Mouse (Mus musculus) cerebellum, adult (tissue): ENCODE results near the gene Dab1.

Source experiments
- ATAC-seq: cut with Nextera tagmentation; 2 replicates; pipeline ENCODE4 v1.9.2; 2017; ENCODE audit warnings: mild to moderate bottlenecking, moderate library complexity, mixed read lengths; ENCODE audit not compliant: insufficient number of reproducible peaks, low FRiP score, low TSS enrichment

Gene Dab1

DNA sequence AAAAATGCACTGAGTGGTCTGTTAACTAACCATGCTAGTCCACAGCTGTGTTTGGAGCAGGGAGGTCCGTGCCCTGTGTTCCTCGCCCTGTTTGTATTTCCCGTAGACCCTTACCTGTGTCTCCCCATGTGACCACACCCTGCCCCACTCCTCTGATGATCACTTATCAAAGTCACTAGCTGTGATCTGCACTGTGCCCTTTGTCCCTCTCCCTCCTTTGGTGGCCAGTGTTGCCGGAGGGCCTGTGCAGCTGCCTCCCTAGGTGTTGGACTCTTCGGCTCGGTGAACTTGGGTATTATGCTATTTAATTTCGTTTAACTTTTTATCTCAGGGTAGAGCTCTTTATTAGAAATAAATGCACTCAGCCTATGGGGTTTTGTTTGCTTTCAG is 844.6 kb downstream of the Dab1 start:
- no peak for ATAC-seq

DNA sequence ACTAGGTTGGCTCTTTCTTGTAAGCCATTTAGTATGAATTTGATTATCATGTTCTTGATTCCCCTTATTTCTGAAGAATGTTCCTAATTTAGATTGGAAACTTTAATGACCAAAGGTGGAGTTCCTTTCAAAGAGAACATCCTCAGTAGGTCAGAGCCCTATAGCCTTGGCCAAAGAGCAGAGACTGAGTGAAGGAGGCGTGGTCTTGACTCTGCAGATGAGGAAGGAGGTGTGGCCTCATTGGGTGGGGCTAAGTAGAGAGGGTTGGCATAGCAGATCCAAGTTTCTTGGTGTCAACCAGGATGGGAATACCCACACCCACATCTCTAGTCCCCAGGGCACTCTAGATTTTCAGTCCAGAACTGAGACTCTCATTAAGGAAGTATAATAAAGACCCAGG is 846.4 kb downstream of the Dab1 start:
- ATAC-seq = no peak

DNA sequence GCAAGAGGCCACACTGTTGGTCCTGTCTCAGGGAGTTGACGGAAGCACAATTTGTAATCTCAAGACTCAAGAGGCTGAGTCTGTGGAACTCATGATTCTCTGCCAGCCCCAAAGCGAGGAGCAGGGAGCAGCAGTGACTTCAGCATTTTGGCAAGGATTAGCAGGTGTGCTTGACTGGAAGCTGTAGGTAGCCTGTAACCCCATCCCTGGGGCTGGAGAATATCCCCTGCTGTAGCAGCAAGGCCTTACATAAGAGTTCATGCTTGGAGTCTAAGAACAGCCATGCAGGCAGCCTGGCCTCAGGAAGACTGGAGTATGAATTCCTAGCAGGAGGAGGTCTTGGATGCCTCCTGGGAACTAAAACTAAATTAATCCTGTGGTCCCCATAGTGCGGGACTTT is 849.5 kb downstream of the Dab1 start:
- peak; percentile 59; the same call in 1 of the 2 replicates for ATAC-seq

DNA sequence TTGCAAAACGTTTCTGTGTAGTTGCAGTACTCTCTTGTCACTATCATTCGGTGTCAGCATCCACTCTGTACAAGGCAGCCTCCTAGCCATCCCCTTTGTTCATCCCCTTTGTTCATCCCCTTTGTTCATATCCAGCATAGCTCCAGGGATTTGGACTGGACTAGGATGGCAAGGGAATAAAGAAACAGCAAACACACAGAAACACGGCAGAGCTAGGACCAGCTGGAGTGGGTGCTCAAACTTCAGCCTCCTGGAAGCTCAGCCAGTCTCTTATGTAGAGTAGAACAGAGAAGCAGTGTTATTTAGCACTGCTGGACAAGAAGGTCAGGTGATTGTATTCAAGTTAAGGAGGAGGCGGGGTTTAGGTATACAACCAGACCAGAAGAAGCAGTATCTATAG is 853.8 kb downstream of the Dab1 start:
- ATAC-seq = no peak

DNA sequence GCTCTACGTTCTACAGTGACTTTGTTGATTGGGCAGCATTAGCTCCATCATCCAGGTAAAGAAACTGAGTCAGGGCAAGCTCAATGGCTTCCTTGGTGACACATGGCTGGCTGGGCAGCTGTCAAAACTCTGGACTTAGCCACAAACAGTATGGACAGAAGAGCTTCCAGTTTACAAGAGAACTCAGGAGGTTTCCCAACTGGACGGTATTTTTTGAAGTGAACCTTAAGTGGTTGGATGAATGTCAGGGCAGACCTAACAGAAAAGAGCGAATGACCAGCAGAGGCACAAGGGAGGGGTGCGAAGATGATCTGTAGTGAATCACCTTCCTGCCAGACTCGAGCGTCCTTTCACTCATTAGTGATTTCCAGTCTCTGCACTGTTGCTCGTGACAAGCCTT is 857.7 kb downstream of the Dab1 start:
- no peak for ATAC-seq

DNA sequence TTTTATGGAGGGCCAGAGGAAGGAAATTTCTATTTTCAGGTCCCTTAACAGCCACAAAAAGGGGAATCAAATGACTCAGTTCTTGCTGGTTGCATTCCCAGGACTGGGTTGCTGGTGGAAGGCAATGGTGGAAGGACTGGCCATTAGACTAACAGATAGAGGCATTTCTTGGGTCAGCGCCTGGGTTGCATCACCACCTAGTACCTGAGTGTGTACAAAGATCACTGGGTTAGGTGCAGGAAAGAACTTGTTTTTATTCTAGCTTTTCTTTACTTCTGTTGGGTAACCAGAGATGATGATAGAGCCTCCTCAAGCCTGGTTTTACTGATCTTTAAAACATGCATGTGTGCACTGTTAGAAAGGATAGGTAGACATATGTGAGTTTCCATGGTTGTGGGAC is 864.8 kb downstream of the Dab1 start:
- no peak for ATAC-seq

DNA sequence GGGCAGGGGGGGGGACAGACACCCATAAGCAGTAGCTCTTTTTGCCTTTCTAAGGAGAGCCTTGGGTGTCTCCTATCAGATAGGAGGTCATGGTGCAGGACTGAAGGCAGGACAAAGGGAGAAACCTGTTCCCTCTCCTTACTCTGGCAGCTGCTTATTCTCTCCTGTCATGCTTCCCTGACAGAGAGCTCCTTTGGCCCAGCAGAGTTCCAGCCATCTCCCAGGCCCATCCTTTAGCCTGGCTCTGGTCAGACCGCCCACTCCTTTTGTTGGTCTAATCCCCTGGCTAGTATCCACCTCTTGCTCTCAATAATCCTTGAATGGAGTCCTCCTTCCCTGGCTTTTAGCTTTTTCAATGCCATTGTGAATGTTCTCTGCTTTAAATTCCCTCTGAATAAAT is 878.1 kb downstream of the Dab1 start:
- ATAC-seq = 0 out of 2 replicates have a peak, but pooled peaks have one; percentile 21

DNA sequence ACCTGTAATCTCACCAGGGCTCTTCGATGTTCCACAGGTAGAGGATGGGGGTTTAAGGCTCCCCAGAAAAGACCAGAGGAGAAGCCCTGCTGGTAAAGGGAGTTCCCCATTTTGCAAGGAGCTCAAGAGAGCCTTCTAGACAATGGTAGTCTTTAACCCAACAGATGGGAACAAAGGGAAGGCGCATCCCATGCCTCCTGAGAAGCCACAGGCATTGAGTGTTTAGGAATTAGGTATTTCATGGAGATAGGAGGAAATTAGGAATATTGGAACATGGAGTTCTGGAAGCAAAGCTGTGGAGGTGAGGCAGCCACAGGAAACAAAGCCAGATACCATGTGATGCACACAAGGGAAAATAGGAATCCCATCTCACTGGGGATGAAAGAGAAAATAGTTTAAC is 881.0 kb downstream of the Dab1 start:
- ATAC-seq = no peak

DNA sequence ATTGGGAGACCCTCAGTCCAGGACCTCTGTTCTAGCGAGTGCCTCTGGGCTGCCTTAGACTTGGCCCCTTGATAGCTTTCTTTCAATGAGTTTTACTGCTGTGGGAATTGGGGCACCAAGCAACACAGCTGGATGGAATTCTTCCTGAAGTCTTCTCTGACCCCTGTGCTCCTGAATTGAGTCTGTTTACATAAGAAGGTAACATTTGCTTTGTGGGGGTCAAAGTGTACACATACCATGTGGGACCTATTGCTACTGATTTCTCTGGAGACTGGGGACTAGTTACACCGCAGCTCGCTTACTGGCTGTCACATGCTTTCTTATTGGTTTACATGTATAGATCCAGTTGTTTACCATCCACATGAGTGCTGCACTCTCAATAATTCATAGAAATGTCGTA is 881.5 kb downstream of the Dab1 start:
- ATAC-seq = no peak

DNA sequence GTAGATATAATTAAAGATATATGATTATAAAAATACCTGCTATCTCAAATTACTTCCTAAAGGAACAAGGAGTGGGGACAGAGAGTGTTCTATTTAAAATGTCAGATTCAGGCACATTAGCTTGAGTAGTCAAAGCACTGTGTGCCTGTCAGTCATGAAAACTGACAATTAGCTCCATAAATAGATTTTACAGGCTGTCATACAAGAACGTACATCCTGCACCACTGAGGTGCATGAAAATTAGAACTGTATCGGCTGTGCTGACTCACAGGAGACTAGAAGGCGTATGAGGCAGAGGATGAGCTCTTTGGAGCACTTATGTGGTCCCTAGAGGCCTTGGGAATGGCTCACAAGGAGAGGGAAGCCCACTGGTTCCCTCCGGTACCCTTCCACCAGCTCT is 882.1 kb downstream of the Dab1 start:
- no peak for ATAC-seq

DNA sequence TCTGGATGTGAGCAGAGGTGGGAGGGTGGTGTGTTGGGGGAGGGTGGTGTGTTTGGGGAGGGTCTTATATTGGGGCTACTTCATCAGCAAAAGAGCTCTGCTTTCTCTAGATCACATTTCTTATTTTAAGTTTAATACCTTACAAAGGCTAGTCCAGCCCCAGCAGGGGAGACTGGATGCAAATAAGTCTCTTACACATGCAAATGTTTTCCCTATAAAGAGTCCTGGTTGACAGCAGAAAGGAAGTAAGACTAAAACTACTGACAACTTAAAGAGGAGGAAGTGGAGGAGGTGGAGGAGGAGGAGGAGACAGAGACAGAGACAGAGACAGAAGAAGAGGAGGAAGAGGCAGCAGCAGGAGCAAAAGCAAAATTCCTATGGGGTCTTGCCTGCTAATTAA is 885.8 kb downstream of the Dab1 start:
- no peak for ATAC-seq

DNA sequence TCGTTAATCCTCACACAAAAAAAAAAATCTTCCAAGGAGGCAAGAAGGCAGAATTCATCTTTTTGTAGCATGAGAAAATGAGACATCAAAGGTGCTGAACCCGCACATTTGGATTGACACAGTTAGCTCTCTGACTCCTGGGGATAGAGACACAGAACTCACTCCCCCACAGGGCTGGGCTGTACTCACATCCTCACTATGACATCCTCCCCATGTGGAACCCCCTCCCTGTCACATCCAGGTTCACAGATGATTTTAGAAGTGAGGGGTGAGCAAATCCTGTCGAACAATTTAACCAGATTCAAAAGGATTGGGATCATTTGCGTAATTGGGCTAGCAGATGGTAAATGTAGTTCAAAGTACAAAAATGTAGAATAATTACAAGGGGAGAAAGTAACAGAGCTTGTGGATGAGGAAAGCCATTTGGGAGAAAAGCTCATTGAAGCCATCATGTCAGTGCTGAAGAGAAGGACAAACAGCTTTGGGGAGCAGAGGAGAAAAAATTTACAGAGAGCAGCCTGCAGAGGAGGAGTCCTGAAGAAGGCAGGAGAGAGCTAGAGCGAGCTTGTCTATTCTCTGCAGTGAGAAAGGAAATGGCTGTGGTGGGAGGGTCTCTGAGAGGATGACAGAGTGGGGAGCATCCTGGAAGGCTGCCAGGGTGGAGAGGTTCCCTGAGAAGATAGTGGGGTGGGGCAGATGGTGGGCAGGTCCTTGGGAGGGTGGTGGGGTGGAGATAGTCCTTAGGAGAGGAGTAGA is 890.2 kb downstream of the Dab1 start:
- ATAC-seq = 0 out of 2 replicates have a peak, but pooled peaks have one; percentile 31

DNA sequence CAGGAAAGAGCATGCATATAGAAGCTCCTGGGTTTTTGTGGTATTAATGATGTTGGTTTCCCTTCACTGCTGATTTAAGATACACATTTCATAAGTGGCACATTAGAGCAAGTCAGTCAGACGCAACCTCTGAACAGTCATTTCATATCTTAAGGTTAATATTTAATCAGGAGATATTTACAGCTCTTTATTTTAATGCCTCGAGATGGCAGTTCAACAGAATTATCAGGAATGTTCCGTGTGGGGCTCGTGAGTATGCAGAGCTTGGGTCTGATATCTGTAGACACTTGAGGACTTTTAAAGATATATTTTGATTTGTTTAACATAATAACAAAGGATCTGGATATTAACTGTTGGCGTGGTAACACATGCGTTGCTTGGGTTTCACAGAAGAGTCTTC is 892.7 kb downstream of the Dab1 start:
- ATAC-seq = no peak

DNA sequence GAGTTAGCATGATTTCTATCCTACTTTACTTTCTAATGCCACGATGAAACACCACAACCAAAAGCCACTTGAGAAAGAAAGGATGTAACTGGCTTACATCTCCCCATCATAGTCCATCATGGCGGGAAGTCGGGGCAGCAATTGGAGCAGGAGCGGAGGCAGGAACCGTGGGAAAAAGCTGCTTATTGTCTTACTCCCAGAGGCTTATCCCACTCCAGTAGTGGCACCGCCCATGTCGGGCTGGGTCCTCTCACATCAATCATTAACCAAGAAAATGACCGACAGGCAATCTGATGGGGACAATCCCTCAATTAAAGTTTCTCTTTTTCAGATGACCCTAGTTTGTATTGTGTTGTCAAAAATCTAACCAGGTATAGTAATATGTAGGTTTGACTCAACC is 893.4 kb downstream of the Dab1 start:
- no peak for ATAC-seq

DNA sequence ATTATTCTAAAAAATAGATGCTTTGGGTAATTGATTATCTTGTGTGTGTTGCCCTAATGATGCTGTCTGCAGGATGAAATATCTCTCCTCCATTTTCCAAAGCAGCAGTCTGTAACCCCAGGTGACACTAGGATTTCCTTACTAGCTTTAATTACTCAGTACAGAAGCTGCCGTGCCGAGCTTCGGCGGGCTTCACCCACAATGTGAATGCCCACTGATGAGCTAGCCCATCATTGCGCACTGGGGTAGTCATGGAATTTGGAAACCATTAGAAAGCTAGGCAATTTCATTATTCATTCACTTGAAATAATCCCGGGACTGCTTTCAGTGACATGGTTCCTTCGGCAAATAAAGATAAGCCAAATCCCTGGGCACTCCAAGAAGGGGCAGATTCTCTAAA is 894.5 kb downstream of the Dab1 start:
- no peak for ATAC-seq

DNA sequence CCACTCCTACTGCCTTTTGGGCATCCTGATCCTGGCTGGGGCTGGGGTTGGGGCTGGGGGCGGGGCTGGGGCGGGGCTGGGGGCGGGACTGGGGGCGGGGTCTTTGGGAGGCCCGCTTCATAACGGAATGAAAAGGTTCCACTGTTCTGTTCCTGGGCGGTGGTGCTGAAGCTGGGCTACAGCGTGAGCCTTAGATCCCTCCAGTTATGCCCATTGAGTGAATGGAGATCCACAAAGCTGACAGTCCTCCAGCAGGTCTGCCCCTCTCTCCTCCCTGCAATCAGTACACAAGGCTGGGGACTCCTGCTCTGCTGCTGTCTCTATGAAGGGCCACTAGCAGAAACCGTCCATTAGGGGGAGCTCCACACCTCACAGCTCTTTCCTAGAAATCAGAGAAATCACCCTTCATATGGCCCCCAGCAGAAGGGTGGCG is 895.4 kb downstream of the Dab1 start:
- peak; percentile 54 for ATAC-seq

DNA sequence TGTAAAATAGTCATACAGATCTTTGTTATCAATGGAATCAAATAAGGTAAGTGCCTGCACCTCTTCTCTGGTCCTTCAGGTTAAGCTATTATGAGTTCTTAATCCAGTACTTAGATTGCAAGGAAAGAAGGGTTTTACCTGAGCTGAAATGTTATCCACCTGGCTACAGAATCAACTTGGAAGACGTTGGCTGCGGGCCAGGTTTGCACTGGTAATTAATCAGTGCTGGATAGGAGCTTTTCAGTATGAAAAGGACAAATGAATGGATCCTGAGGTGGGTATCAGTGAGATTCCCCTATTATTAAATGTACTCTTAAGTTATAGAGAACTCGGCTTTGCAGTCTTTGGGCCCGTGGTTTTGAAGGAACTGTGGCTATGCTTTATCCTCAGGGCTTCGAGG is 896.5 kb downstream of the Dab1 start:
- ATAC-seq = no peak

DNA sequence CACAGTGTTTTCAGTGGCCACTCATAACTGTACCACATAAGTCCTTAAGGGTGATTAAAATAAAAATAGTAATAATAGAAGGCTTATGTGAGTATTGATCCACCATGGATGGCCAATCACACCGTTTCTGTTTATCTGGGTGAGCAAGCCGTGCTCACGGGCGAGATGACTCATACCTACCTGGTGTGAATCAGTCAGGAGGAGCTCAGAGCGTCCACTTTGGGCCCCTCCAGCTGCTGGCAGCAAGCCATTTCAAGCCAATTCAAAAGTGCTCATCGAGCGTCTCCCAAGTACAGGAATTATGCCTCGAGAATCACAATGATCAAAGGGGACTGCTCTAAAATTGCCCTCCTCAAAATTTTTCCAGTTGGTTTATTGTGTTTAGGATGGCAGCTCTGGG is 903.2 kb downstream of the Dab1 start:
- ATAC-seq = no peak; the same call in 1 of the 2 replicates

DNA sequence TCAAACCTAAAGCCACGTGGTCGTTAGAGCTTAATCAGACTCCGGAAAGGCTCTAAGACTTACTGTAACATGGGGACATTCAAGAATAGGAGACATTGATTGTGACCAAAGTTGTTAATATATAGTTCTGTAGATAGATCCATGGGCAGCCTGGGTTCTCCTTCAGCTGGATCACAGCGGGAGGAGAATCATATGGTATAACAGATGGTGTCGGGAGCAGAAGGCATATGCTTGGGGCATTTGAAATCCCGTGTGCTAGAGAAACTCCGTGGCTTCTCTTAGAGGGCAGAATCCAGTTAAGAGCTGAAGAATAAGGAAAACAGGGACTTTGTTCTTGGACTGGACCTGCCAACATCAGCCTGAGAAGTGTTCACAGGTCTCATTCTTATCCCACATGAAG is 904.6 kb downstream of the Dab1 start:
- peak; percentile 75 for ATAC-seq

DNA sequence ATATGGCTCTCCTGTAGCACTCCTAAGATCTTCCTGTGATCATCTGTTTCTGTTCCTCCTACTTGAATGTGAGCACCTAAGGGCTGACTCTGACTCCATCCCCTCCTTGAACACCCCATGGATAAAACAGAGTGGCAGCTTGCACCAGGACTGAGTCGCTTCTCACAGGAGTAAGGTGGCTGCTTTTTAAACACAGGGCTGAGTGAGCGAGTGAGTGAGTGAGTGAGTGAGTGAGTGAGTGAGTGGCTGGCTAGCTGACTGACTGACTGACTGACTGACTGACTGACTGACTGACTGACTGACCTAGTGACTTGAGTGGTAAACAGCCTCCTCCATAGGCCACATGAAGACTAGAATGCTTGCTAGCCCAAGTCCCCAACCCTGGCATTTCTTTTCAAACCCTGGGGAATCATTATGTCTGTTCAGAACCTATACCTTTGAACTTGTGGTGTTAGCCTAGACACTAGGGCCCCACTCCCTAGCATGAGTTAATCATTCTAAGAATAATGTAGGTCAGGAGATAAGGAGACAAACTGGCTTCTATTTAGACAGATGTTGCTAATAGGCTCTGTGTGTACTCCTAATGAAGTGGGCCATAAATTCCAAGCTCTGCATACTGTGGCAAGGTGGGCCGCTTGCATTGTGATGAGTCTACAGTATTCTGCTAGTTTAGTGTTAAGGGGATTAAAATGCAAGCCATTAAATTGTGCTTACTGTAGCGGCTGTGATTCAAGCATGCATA is 910.9 kb downstream of the Dab1 start:
- ATAC-seq = no peak

DNA sequence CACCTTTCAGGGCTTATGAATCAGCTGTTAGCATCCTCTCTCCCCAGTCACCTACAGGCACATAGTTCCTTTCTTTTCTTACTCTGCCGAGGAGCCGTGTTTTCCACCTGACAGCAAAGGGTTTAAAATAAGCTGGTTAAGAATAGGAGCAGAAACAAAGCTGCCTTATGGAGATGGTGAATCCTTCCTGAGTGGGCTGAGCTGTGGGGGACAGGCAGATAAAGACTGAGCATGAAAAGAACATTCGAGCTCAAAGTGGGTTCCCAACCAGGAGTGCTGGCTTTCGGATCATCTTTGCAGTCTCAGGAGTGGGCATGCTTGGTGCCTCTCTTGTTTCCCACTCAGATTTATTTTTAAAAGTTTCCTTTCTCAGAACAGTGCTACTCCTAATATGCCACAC is 913.7 kb downstream of the Dab1 start:
- ATAC-seq = no peak

DNA sequence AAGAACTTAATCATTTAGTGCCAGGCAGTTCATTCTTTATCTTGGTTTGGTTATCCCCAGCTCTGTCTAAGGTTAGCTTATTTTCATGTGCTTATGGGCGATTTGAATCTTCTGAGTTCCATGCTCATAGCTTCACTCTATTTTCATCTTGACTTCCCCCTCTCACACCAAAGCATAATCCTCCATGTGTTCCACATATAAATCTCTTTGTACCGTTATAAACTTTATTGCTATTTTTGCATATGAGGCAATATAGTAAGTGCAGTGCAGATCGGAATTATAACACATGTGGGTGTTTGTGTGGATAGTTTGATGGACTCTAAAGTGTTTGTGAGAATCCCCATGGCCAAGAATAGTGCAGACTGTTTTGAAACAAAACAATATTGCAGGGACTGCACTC is 919.3 kb downstream of the Dab1 start:
- no peak for ATAC-seq
